Mouse (Mus musculus): Measurements from ENCODE around the gene Rptor. TPM values are rescaled to one million over a fixed set of nuclear protein-coding genes. Genes with fewer than 3 reads are reported as not detected.

The Rptor gene
- polyA plus RNA-seq, 1 experiment from 2014 or later, result 13.2 TPM

- H3K4me1 ChIP-seq (replicated peaks; ENCODE audit: control insufficient read depth, insufficient read depth, low read length), result 0 out of 2 replicates have a peak, but pooled peaks cover 4% of the 10 kb centered on the region
- no peaks in the 10 kb centered on the region for H3K9me3 ChIP-seq (ENCODE audit: control insufficient read depth, low read length)
- no peaks in the 10 kb centered on the region for H3K36me3 ChIP-seq (replicated peaks; ENCODE audit: control insufficient read depth, insufficient read depth)
- no peaks in the 10 kb centered on the region for H3K27me3 ChIP-seq (ENCODE audit: control insufficient read depth, insufficient read depth, low read length)
- H3K27ac ChIP-seq, result no peak overlapping the region
- no peak overlapping the region for H3K4me3 ChIP-seq (replicated peaks; ENCODE audit: low read length)
- no peak overlapping the region for H3K9ac ChIP-seq
- no peak for ATAC-seq (ENCODE audit: low FRiP score)
- no peak overlapping the region for H3K4me2 ChIP-seq (replicated peaks)
- WGBS, result 86% methylated on average over 5 of the region's 5 CpGs
- no peak for DNase-seq (ENCODE audit: low spot score)
These were observed 128.7 kb downstream of the Rptor start for GRCm38 (mm10) chr11:119731382-119731781.

DNA sequence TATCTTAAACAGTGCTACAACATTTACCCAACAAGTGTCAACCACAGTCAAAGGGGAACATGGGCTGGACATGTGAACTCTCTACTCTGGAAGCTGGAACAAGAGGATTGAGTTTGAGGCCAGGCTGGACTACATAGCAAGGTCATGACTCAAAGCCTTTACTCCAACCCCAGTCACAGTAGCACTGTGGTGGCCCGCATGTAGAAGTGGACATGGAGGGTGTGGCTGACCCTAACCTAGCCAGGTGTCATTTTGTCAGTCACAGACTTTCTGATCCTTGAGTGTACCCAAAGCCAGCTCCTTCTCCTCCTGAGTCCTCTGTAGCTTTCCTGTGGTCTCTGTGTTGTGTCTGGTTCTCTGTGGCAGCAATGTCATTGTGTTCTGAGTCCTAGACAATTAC lies 129.7 kb downstream of the Rptor start:
- H3K4me2 ChIP-seq (replicated peaks), result no peak overlapping the region
- no peak overlapping the region for H3K9ac ChIP-seq
- no peaks in the 10 kb centered on the region for H3K9me3 ChIP-seq (ENCODE audit: control insufficient read depth, low read length)
- DNase-seq (ENCODE audit: low spot score), result no peak
- H3K27me3 ChIP-seq (ENCODE audit: control insufficient read depth, insufficient read depth, low read length), result no peaks in the 10 kb centered on the region
- no peak for ATAC-seq (ENCODE audit: low FRiP score)
- no peak overlapping the region for H3K27ac ChIP-seq
- H3K4me3 ChIP-seq (replicated peaks; ENCODE audit: low read length), result no peak overlapping the region
- WGBS, result 79% methylated on average over 1 of the region's 1 CpGs
- H3K36me3 ChIP-seq (replicated peaks; ENCODE audit: control insufficient read depth, insufficient read depth), result no peaks in the 10 kb centered on the region
- H3K4me1 ChIP-seq (replicated peaks; ENCODE audit: control insufficient read depth, insufficient read depth, low read length), result 0 out of 2 replicates have a peak, but pooled peaks cover 4% of the 10 kb centered on the region

- ATAC-seq (ENCODE audit: low FRiP score) (no peak), DNase-seq (ENCODE audit: low spot score) (no peak)
- Histone ChIP-seq H3K27ac (no peak overlapping the region), H3K4me3 (replicated peaks; ENCODE audit: low read length) (no peak overlapping the region), H3K36me3 (replicated peaks; ENCODE audit: control insufficient read depth, insufficient read depth) (no peaks in the 10 kb centered on the region), H3K4me1 (replicated peaks; ENCODE audit: control insufficient read depth, insufficient read depth, low read length) (0 out of 2 replicates have a peak, but pooled peaks cover 4% of the 10 kb centered on the region), H3K9me3 (ENCODE audit: control insufficient read depth, low read length) (no peaks in the 10 kb centered on the region), H3K4me2 (replicated peaks) (no peak overlapping the region), H3K9ac (no peak overlapping the region), H3K27me3 (ENCODE audit: control insufficient read depth, insufficient read depth, low read length) (no peaks in the 10 kb centered on the region)
- WGBS, result 81% methylated on average over 4 of the region's 4 CpGs
These were observed 130.4 kb downstream of the Rptor start for GRCm38 (mm10) chr11:119732961-119733656.

DNA sequence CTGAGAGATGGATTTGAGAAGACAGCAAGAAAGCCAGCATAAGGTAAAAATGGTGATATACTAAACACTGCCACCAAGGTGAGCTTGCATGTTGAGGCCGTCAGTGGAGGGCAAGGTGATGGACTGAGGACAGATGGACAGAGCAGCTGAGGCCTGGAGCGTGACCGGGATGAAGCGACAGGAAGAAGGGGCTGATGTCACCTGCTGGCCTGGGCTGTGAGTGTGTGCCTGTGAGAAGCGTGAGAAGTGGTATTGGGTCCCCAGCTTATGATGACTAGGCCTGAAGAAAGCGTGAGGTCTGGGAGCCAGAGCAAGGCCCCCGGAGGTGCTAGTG lies 130.9 kb downstream of the Rptor start:
- H3K9ac ChIP-seq, result no peak overlapping the region
- no peak overlapping the region for H3K27ac ChIP-seq
- no peak overlapping the region for H3K4me2 ChIP-seq (replicated peaks)
- H3K4me3 ChIP-seq (replicated peaks; ENCODE audit: low read length), result no peak overlapping the region
- no peaks in the 10 kb centered on the region for H3K27me3 ChIP-seq (ENCODE audit: control insufficient read depth, insufficient read depth, low read length)
- WGBS, result 95% methylated on average over 7 of the region's 7 CpGs
- H3K9me3 ChIP-seq (ENCODE audit: control insufficient read depth, low read length), result no peaks in the 10 kb centered on the region
- ATAC-seq (ENCODE audit: low FRiP score), result no peak
- H3K4me1 ChIP-seq (replicated peaks; ENCODE audit: control insufficient read depth, insufficient read depth, low read length), result 0 out of 2 replicates have a peak, but pooled peaks cover 5% of the 10 kb centered on the region
- DNase-seq (ENCODE audit: low spot score), result no peak
- H3K36me3 ChIP-seq (replicated peaks; ENCODE audit: control insufficient read depth, insufficient read depth), result no peaks in the 10 kb centered on the region

DNA sequence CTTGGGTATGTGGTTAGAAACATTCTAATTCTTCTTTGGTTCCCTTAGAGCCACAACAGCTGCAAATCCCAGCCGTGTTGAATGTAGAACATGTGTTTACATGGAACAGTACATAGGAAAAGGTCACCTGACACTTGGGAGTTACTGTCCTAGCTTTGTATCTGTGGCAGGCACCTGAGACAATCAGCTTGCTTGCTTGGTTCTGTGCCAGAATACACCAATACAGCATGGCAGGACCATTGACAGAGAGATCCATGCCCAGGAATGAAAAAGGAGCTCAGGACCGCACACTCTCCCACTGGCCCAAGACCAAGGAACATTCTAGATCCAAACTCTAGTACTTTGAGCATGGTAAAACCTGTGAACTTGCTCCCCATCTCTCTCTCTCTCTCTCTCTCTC lies 132.4 kb downstream of the Rptor start:
- WGBS, result 82% methylated on average over 2 of the region's 2 CpGs
- H3K9me3 ChIP-seq (ENCODE audit: control insufficient read depth, low read length), result no peaks in the 10 kb centered on the region
- no peak overlapping the region for H3K4me3 ChIP-seq (replicated peaks; ENCODE audit: low read length)
- H3K27ac ChIP-seq, result no peak overlapping the region
- H3K27me3 ChIP-seq (ENCODE audit: control insufficient read depth, insufficient read depth, low read length), result no peaks in the 10 kb centered on the region
- DNase-seq (ENCODE audit: low spot score) (no peak), ATAC-seq (ENCODE audit: low FRiP score) (no peak)
- no peaks in the 10 kb centered on the region for H3K36me3 ChIP-seq (replicated peaks; ENCODE audit: control insufficient read depth, insufficient read depth)
- H3K9ac ChIP-seq, result no peak overlapping the region
- no peak overlapping the region for H3K4me2 ChIP-seq (replicated peaks)
- H3K4me1 ChIP-seq (replicated peaks; ENCODE audit: control insufficient read depth, insufficient read depth, low read length), result peaks cover 15% of the 10 kb centered on the region; the same call in 1 of the 2 replicates

DNA sequence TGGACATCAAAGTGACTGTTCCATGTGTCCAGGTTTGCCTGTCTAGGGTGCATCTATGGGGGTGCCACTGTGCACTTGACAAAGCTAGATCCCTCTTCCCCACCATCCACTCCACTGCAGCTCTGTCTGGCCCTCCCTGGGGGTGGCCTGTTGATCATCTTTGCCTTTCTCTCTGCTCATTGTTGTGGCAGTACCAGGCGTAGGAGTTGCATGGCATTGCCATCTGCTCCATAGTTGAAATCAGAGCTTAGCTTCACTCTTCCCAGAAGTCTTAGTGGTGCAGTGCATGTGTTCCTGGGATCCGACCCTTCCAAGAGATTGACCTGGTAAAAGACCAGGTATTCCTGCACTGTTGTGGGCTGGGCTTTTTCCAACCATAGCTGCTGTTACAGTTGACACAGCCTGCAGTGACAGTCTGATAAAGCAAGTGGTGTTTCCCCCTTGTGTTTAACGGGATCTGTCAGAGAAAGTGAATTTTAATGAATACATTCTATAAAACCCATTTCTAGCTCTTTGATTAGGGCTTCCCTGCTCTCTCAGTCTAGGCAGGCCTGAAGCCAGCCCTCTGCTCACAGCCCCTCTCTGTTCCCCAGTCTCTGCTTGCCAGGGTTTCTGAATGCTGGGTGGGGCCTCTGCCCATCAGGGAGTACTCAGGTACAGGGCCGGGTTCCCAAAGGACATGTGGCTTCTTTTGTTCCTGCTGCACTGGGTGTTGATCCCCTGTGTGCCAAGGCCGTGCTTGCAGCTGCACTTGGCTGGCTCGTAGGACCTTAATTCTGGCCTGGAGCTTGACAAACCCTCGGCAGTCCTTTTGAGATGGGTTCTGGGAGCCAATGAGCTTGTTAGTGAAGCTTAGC lies 136.5 kb downstream of the Rptor start:
- no peaks in the 10 kb centered on the region for H3K27me3 ChIP-seq (ENCODE audit: control insufficient read depth, insufficient read depth, low read length)
- H3K4me1 ChIP-seq (replicated peaks; ENCODE audit: control insufficient read depth, insufficient read depth, low read length), result peaks cover 30% of the 10 kb centered on the region
- H3K27ac ChIP-seq, result no peak overlapping the region
- ATAC-seq (ENCODE audit: low FRiP score) (no peak), DNase-seq (ENCODE audit: low spot score) (no peak)
- H3K9ac ChIP-seq, result no peak overlapping the region
- no peaks in the 10 kb centered on the region for H3K36me3 ChIP-seq (replicated peaks; ENCODE audit: control insufficient read depth, insufficient read depth)
- H3K9me3 ChIP-seq (ENCODE audit: control insufficient read depth, low read length), result no peaks in the 10 kb centered on the region
- H3K4me3 ChIP-seq (replicated peaks; ENCODE audit: low read length), result no peak overlapping the region
- H3K4me2 ChIP-seq (replicated peaks), result no peak overlapping the region
- WGBS, result 47% methylated on average over 7 of the region's 7 CpGs

DNA sequence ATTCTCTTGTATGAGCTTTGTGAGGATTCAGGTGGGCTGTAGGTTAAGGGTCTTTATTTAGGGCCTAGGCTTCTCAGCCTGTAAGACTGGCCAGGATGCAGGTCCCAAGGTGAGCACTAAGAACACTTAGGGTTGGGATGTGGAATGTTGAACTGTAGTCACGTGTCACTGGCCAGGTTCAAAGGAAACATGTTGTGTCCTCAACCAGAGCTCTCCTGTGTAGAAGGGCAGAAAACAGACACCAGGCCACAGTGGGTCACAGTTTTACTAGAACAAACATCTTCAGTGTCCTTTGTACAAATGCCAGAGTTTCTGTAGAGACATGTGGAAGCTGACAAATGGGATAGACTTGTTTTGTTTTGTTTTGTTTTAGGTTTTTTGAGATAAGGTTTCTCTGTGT lies 138.7 kb downstream of the Rptor start:
- ATAC-seq (ENCODE audit: low FRiP score) (no peak), DNase-seq (ENCODE audit: low spot score) (no peak)
- H3K27ac ChIP-seq, result no peak overlapping the region
- H3K4me1 ChIP-seq (replicated peaks; ENCODE audit: control insufficient read depth, insufficient read depth, low read length), result peaks cover 48% of the 10 kb centered on the region
- H3K27me3 ChIP-seq (ENCODE audit: control insufficient read depth, insufficient read depth, low read length), result no peaks in the 10 kb centered on the region
- no peaks in the 10 kb centered on the region for H3K9me3 ChIP-seq (ENCODE audit: control insufficient read depth, low read length)
- H3K4me3 ChIP-seq (replicated peaks; ENCODE audit: low read length), result no peak overlapping the region
- 96% methylated on average over 1 of the region's 1 CpGs for WGBS
- H3K4me2 ChIP-seq (replicated peaks), result no peak overlapping the region
- no peaks in the 10 kb centered on the region for H3K36me3 ChIP-seq (replicated peaks; ENCODE audit: control insufficient read depth, insufficient read depth)
- H3K9ac ChIP-seq, result no peak overlapping the region

GRCm38 (mm10) chr11:119744436-119744835 lies 141.7 kb downstream of the Rptor start:
- Histone ChIP-seq H3K27ac (peak overlapping the region; percentile 68), H3K4me2 (replicated peaks) (no peak overlapping the region), H3K4me3 (replicated peaks; ENCODE audit: low read length) (no peak overlapping the region), H3K36me3 (replicated peaks; ENCODE audit: control insufficient read depth, insufficient read depth) (no peaks in the 10 kb centered on the region), H3K9me3 (ENCODE audit: control insufficient read depth, low read length) (no peaks in the 10 kb centered on the region), H3K4me1 (replicated peaks; ENCODE audit: control insufficient read depth, insufficient read depth, low read length) (peaks cover 50% of the 10 kb centered on the region), H3K27me3 (ENCODE audit: control insufficient read depth, insufficient read depth, low read length) (no peaks in the 10 kb centered on the region), H3K9ac (no peak overlapping the region)
- WGBS, result 59% methylated on average over 4 of the region's 4 CpGs
- ATAC-seq (ENCODE audit: low FRiP score), result no peak
- no peak for DNase-seq (ENCODE audit: low spot score)

- peaks cover 48% of the 10 kb centered on the region for H3K4me1 ChIP-seq (replicated peaks; ENCODE audit: control insufficient read depth, insufficient read depth, low read length)
- DNase-seq (ENCODE audit: low spot score) (peak; percentile 53), ATAC-seq (ENCODE audit: low FRiP score) (peak; percentile 71; the same call in 1 of the 2 replicates)
These were observed 142.6 kb downstream of the Rptor start for GRCm38 (mm10) chr11:119745333-119745732.

More at GRCm38 (mm10) chr11:119745333-119745732, 142.6 kb downstream of the Rptor start:
- WGBS, result 49% methylated on average over 7 of the region's 7 CpGs
- H3K27ac ChIP-seq, result peak overlapping the region; percentile 68
- H3K27me3 ChIP-seq (ENCODE audit: control insufficient read depth, insufficient read depth, low read length), result no peaks in the 10 kb centered on the region
- H3K9ac ChIP-seq, result no peak overlapping the region
- no peak overlapping the region for H3K4me2 ChIP-seq (replicated peaks)
- H3K9me3 ChIP-seq (ENCODE audit: control insufficient read depth, low read length), result no peaks in the 10 kb centered on the region
- no peak overlapping the region for H3K4me3 ChIP-seq (replicated peaks; ENCODE audit: low read length)
- no peaks in the 10 kb centered on the region for H3K36me3 ChIP-seq (replicated peaks; ENCODE audit: control insufficient read depth, insufficient read depth)
